Mouse (Mus musculus): ENCODE measurements around the gene L3mbtl2. TPM values are rescaled to one million over a fixed set of nuclear protein-coding genes. Genes with fewer than 3 reads are reported as not detected.
A peak's percentile ranks its signal among the peaks of the same experiment; 100 is the strongest.

L3mbtl2 gene
- polyA plus RNA-seq, 1 experiment, result 34.8 TPM

GRCm38 (mm10) chr15:81723653-81724052 lies 60.0 kb downstream of the L3mbtl2 start:
- Histone ChIP-seq H3ac (ENCODE audit: control insufficient read depth, insufficient read length, low read depth) (no peak overlapping the region), H3K4me3 (ENCODE audit: insufficient read depth, poor library complexity, severe bottlenecking) (no peak overlapping the region), H3K27me3 (ENCODE audit: control insufficient read depth, insufficient read depth, insufficient read length) (no peaks in the 10 kb centered on the region), H3K79me3 (ENCODE audit: low read depth) (peaks cover 58% of the 10 kb centered on the region), H3K79me2 (ENCODE audit: control insufficient read depth, insufficient read depth) (peaks cover 93% of the 10 kb centered on the region), H3K36me3 (ENCODE audit: control insufficient read depth, insufficient read depth) (peaks cover 93% of the 10 kb centered on the region)
- TF ChIP-seq CEBPB (IDR thresholded peaks at IDR 0.05; ENCODE audit: low read depth) (no peak), MYOG (IDR thresholded peaks at IDR 0.05; ENCODE audit: control insufficient read depth, extremely low read depth, insufficient read length) (no peak), MYOD1 (IDR thresholded peaks at IDR 0.05; ENCODE audit: control insufficient read depth, insufficient read length, low read depth) (no peak), FOSL1 (IDR thresholded peaks at IDR 0.05; ENCODE audit: insufficient read depth, low read length, poor library complexity, severe bottlenecking) (no peak), MAX (IDR thresholded peaks at IDR 0.05) (no peak), USF1 (IDR thresholded peaks at IDR 0.05; ENCODE audit: low read depth) (no peak), CTCF (IDR thresholded peaks at IDR 0.05; ENCODE audit: control insufficient read depth, insufficient read depth, insufficient read length) (no peak)

- Histone ChIP-seq H3K79me2 (ENCODE audit: control insufficient read depth, insufficient read depth) (peaks cover 88% of the 10 kb centered on the region), H3K27me3 (ENCODE audit: control insufficient read depth, insufficient read depth, insufficient read length) (no peaks in the 10 kb centered on the region), H3K79me3 (ENCODE audit: low read depth) (peaks cover 67% of the 10 kb centered on the region), H3ac (ENCODE audit: control insufficient read depth, insufficient read length, low read depth) (no peak overlapping the region), H3K4me3 (ENCODE audit: insufficient read depth, poor library complexity, severe bottlenecking) (no peak overlapping the region), H3K36me3 (ENCODE audit: control insufficient read depth, insufficient read depth) (peaks cover 70% of the 10 kb centered on the region)
- TF ChIP-seq MAX (IDR thresholded peaks at IDR 0.05) (no peak), USF1 (IDR thresholded peaks at IDR 0.05; ENCODE audit: low read depth) (no peak), MYOD1 (IDR thresholded peaks at IDR 0.05; ENCODE audit: control insufficient read depth, insufficient read length, low read depth) (no peak), CTCF (IDR thresholded peaks at IDR 0.05; ENCODE audit: control insufficient read depth, insufficient read depth, insufficient read length) (no peak), FOSL1 (IDR thresholded peaks at IDR 0.05; ENCODE audit: insufficient read depth, low read length, poor library complexity, severe bottlenecking) (no peak), MYOG (IDR thresholded peaks at IDR 0.05; ENCODE audit: control insufficient read depth, extremely low read depth, insufficient read length) (no peak), CEBPB (IDR thresholded peaks at IDR 0.05; ENCODE audit: low read depth) (no peak)
Measured at GRCm38 (mm10) chr15:81725965-81726364, 62.3 kb downstream of the L3mbtl2 start.

- TF ChIP-seq CEBPB (IDR thresholded peaks at IDR 0.05; ENCODE audit: low read depth) (no peak), MYOD1 (IDR thresholded peaks at IDR 0.05; ENCODE audit: control insufficient read depth, insufficient read length, low read depth) (no peak), MYOG (IDR thresholded peaks at IDR 0.05; ENCODE audit: control insufficient read depth, extremely low read depth, insufficient read length) (no peak), CTCF (IDR thresholded peaks at IDR 0.05; ENCODE audit: control insufficient read depth, insufficient read depth, insufficient read length) (no peak), MAX (IDR thresholded peaks at IDR 0.05) (peak; percentile 53), FOSL1 (IDR thresholded peaks at IDR 0.05; ENCODE audit: insufficient read depth, low read length, poor library complexity, severe bottlenecking) (no peak)
Measured at GRCm38 (mm10) chr15:81729241-81729791, 65.6 kb downstream of the L3mbtl2 start.

GRCm38 (mm10) chr15:81729792-81730635 lies 66.3 kb downstream of the L3mbtl2 start:
- TF ChIP-seq MYOG (IDR thresholded peaks at IDR 0.05; ENCODE audit: control insufficient read depth, extremely low read depth, insufficient read length) (no peak), MAX (IDR thresholded peaks at IDR 0.05) (peak; percentile 59), MYOD1 (IDR thresholded peaks at IDR 0.05; ENCODE audit: control insufficient read depth, insufficient read length, low read depth) (no peak), CTCF (IDR thresholded peaks at IDR 0.05; ENCODE audit: control insufficient read depth, insufficient read depth, insufficient read length) (no peak), CEBPB (IDR thresholded peaks at IDR 0.05; ENCODE audit: low read depth) (peak; percentile 46), USF1 (IDR thresholded peaks at IDR 0.05; ENCODE audit: low read depth) (peak; percentile 11), FOSL1 (IDR thresholded peaks at IDR 0.05; ENCODE audit: insufficient read depth, low read length, poor library complexity, severe bottlenecking) (peak; percentile 90)
- Histone ChIP-seq H3K27me3 (ENCODE audit: control insufficient read depth, insufficient read depth, insufficient read length) (no peaks in the 10 kb centered on the region), H3K79me3 (ENCODE audit: low read depth) (peaks cover 46% of the 10 kb centered on the region), H3K36me3 (ENCODE audit: control insufficient read depth, insufficient read depth) (peaks cover 30% of the 10 kb centered on the region), H3K4me3 (ENCODE audit: insufficient read depth, poor library complexity, severe bottlenecking) (peak overlapping the region; percentile 100), H3ac (ENCODE audit: control insufficient read depth, insufficient read length, low read depth) (peak overlapping the region; percentile 99), H3K79me2 (ENCODE audit: control insufficient read depth, insufficient read depth) (peaks cover 48% of the 10 kb centered on the region)

More at GRCm38 (mm10) chr15:81729241-81729791, 65.6 kb downstream of the L3mbtl2 start:
- H3K27me3 ChIP-seq (ENCODE audit: control insufficient read depth, insufficient read depth, insufficient read length), result no peaks in the 10 kb centered on the region
- H3K79me2 ChIP-seq (ENCODE audit: control insufficient read depth, insufficient read depth), result peaks cover 55% of the 10 kb centered on the region
- peak overlapping the region; percentile 99 for H3ac ChIP-seq (ENCODE audit: control insufficient read depth, insufficient read length, low read depth)
- H3K79me3 ChIP-seq (ENCODE audit: low read depth), result peaks cover 53% of the 10 kb centered on the region
- H3K4me3 ChIP-seq (ENCODE audit: insufficient read depth, poor library complexity, severe bottlenecking), result peak overlapping the region; percentile 100
- peaks cover 36% of the 10 kb centered on the region for H3K36me3 ChIP-seq (ENCODE audit: control insufficient read depth, insufficient read depth)

GRCm38 (mm10) chr15:81735075-81735474 lies 71.4 kb downstream of the L3mbtl2 start:
- no peaks in the 10 kb centered on the region for H3K79me3 ChIP-seq (ENCODE audit: low read depth)
- TF ChIP-seq CTCF (IDR thresholded peaks at IDR 0.05; ENCODE audit: control insufficient read depth, insufficient read depth, insufficient read length) (no peak), MYOD1 (IDR thresholded peaks at IDR 0.05; ENCODE audit: control insufficient read depth, insufficient read length, low read depth) (no peak), CEBPB (IDR thresholded peaks at IDR 0.05; ENCODE audit: low read depth) (no peak), USF1 (IDR thresholded peaks at IDR 0.05; ENCODE audit: low read depth) (no peak), FOSL1 (IDR thresholded peaks at IDR 0.05; ENCODE audit: insufficient read depth, low read length, poor library complexity, severe bottlenecking) (no peak), MAX (IDR thresholded peaks at IDR 0.05) (no peak), MYOG (IDR thresholded peaks at IDR 0.05; ENCODE audit: control insufficient read depth, extremely low read depth, insufficient read length) (no peak)
- H3K36me3 ChIP-seq (ENCODE audit: control insufficient read depth, insufficient read depth), result no peaks in the 10 kb centered on the region
- H3K27me3 ChIP-seq (ENCODE audit: control insufficient read depth, insufficient read depth, insufficient read length), result no peaks in the 10 kb centered on the region
- H3ac ChIP-seq (ENCODE audit: control insufficient read depth, insufficient read length, low read depth), result no peak overlapping the region
- no peaks in the 10 kb centered on the region for H3K79me2 ChIP-seq (ENCODE audit: control insufficient read depth, insufficient read depth)
- no peak overlapping the region for H3K4me3 ChIP-seq (ENCODE audit: insufficient read depth, poor library complexity, severe bottlenecking)

Other genes with a start within 250 kb of the L3mbtl2 start
- gene Rbx1, start 197.6 kb upstream of the L3mbtl2 start, polyA plus RNA-seq (2012; fragmentation: generic; extraction: Trizol), result 275 TPM
- gene Ep300, start 78.5 kb upstream of the L3mbtl2 start, polyA plus RNA-seq (2012; fragmentation: generic; extraction: Trizol), result 19.2 TPM
- gene Chadl, start 33.4 kb downstream of the L3mbtl2 start, polyA plus RNA-seq (2012; fragmentation: generic; extraction: Trizol), result 1.5 TPM
- gene Zc3h7b, start 81.2 kb downstream of the L3mbtl2 start, polyA plus RNA-seq (2012; fragmentation: generic; extraction: Trizol), result 46.9 TPM
- gene Rangap1, start 81.6 kb downstream of the L3mbtl2 start, polyA plus RNA-seq (2012; fragmentation: generic; extraction: Trizol), result 233 TPM
- 32.6 TPM for gene Tef, start 138.5 kb downstream of the L3mbtl2 start, polyA plus RNA-seq (2012; fragmentation: generic; extraction: Trizol)
- 37.5 TPM for gene Tob2, start 194.9 kb downstream of the L3mbtl2 start, polyA plus RNA-seq (2012; fragmentation: generic; extraction: Trizol)
- gene Phf5a, start 208.0 kb downstream of the L3mbtl2 start, polyA plus RNA-seq (2012; fragmentation: generic; extraction: Trizol), result 156 TPM
- 368 TPM for gene Aco2, start 208.4 kb downstream of the L3mbtl2 start, polyA plus RNA-seq (2012; fragmentation: generic; extraction: Trizol)

Data from C2C12 (cell line).